Mouse (Mus musculus) central nervous system, embryonic 18 days (tissue): Measurements from ENCODE around the gene Scgn. TPM values are rescaled to one million over a fixed set of nuclear protein-coding genes. Genes with fewer than 3 reads are reported as not detected.

ENCODE experiments used
- polyA plus RNA-seq: library from polyadenylated mRNA; depleted of rRNA; stranded (reverse); fragments of >200 nt; gene quantifications from 2 replicates; pipeline ENCODE4 v1.2.3, GENCODE M21; 2012; rRNA removed

Gene Scgn
- polyA plus RNA-seq, result 1.5 and 2.6 TPM in 2 replicates

DNA sequence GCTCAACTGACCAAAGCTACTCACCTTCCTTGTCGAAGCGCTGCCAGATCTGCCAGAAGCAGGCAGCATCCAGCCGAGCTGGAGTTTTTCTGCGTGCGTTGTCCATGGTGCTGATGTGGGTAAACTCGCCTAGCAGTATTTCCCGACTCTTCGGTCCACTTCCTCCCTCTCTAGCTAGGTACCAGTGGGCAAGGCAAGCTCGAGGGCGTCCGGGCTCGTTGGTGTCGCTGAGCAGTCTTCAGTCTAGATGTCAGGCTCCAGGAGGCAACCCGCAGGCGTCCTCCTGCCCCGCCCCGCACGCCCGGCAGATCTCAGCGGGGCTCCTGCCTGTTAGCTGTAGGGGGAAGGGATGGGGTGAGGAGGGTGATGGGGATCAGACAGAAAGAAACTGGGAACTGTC lies at the start of gene Scgn:
Gene Scgn (minus strand): TSS at position 287 of the 400 bp plus-strand sequence.

DNA sequence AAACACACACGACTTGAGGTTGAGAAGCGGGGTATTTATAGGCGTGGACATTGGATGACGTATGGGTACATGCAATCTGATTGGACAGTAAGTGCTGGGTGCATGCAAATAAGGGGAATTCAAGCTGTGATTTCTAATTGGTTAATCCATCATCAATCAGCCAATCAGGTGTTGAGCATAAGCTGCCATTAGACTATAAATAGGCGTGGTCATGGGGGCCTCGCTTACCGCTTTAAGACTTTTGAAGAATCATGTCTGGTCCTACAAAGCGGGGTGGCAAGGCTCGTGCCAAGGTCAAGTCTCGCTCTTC lies 56.8 kb downstream of the Scgn start, which contains the start of gene Hist1h2aa:
Gene Hist1h2aa (plus strand): TSS at position 252 of the 310 bp plus-strand sequence.

DNA sequence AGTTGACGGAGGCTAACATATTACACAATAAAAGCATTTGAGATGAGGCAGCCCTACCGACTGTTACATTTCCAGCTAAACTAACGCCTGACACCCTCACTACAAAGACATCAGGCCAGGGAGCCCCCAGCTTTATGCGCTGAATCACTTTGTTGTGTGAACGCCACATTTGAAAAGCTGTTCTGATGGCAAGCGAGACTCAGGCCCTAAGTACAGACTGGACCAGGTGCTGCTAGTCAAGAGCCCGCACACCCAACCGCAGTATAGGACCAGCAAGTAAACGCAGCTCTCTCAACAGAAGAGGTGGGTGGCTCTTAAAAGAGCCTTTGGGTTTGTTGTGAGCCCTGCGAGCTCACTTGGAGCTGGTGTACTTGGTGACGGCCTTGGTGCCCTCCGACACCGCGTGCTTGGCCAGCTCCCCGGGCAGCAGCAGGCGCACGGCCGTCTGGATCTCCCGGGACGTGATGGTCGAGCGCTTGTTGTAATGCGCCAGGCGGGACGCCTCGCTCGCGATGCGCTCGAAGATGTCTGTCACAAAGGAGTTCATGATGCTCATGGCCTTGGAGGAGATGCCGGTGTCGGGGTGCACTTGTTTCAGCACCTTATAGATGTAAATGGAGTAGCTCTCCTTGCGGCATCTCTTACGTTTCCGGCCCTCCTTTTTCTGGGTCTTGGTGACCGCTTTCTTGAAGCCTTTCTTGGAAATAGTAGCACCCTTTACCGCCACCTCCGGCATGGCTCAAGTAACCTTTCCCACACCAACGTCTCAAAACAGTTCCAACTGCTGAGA lies 57.4 kb downstream of the Scgn start, which contains the start of gene Hist1h2ba:
Gene Hist1h2ba (minus strand): TSS at position 736 of the 790 bp plus-strand sequence.

DNA sequence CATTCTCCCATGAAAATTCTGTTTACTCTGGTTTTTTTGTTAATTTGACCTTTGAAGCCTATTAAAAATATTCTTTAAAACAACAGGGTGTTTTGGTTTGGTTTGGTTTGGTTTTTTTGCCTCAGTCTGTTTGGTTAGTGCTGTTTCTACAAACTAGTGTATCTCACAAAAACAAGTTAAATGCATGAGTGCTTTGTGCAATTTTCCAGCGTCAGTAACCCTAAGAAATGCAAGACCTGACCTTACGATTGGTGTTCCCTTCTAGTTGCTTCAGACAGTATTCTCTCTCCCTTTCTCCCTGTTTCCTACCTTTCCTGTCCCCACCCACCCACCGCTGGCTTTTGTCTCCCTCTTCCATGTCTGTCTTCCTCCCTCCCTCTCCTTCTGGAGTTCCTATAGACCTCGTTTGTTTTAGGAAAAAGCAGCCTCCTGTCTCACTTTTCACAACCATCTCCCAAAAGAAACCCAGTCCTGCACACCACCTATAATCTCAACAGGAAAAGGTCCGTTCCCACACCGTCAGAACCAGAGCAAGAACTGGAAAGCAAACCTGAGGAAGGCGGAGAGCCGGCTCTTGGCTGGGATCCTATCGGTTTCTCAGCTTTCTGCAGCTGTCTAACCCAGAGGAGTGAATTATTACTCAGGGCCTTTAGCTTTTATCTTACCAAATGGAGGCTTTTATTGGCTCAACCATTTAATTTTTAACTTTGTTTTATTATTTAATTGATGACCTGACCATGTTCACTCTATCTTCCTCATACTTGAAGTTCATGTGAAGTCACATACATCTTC lies 76.4 kb downstream of the Scgn start, which contains the start of gene Slc17a4:
Gene Slc17a4 (minus strand): TSS at position 634 of the 792 bp plus-strand sequence.

Other genes with a start within 250 kb of the Scgn start
- gene Hist1h3c, start 245.6 kb downstream of the Scgn start, polyA plus RNA-seq, result 3.9 and 4.1 TPM in 2 replicates
- 1.9 and 2.7 TPM in 2 replicates for gene Hist1h2bb, start 244.5 kb downstream of the Scgn start, polyA plus RNA-seq
- 6.3 and 6.8 TPM in 2 replicates for gene Hist1h2ab, start 240.1 kb downstream of the Scgn start, polyA plus RNA-seq
- gene Hist1h3b, start 238.9 kb downstream of the Scgn start, polyA plus RNA-seq, result 7.5 and 8.8 TPM in 2 replicates
- 4.9 and 7.8 TPM in 2 replicates for gene Hist1h4b, start 234.2 kb downstream of the Scgn start, polyA plus RNA-seq
- 2.3 and 3.4 TPM in 2 replicates for gene Hist1h4a, start 230.0 kb downstream of the Scgn start, polyA plus RNA-seq
- 5.1 and 5.4 TPM in 2 replicates for gene Hist1h3a, start 228.8 kb downstream of the Scgn start, polyA plus RNA-seq
- 0.66 and 1.8 TPM in 2 replicates for gene Hist1h1a, start 227.5 kb downstream of the Scgn start, polyA plus RNA-seq
- gene Trim38, start 221.3 kb downstream of the Scgn start, polyA plus RNA-seq, result 0.04 TPM in 1 of 2 replicates, not detected in the other
- 0.01 TPM in 1 of 2 replicates, not detected in the other for gene Slc17a2, start 184.2 kb downstream of the Scgn start, polyA plus RNA-seq
- gene Slc17a3, start 151.8 kb downstream of the Scgn start, polyA plus RNA-seq, result 0.01 and 0.05 TPM in 2 replicates
- 0.03 TPM in 1 of 2 replicates, not detected in the other for gene Slc17a1, start 123.5 kb downstream of the Scgn start, polyA plus RNA-seq
- gene Slc17a4, start 76.2 kb downstream of the Scgn start, polyA plus RNA-seq, result not detected in 2 replicates
- not detected in 2 replicates for gene Hist1h2ba, start 57.1 kb downstream of the Scgn start, polyA plus RNA-seq
- not detected in 2 replicates for gene Hist1h2aa, start 56.8 kb downstream of the Scgn start, polyA plus RNA-seq